Mouse (Mus musculus) spleen, adult 2 months (tissue): ENCODE data around the gene Dhrs7c. TPM values are rescaled to one million over a fixed set of nuclear protein-coding genes. Genes with fewer than 3 reads are reported as not detected.

Experiments used
- DNase-seq, 2 experiments: peaks; one replicate each; pipeline versions ENCODE4 v3.0.0 to v3.0.0-alpha.2; 2012 to 2021; ENCODE audit warnings: low spot score in 2 of 2, low read depth in 1 of 2
- H3K27ac ChIP-seq: fragments of 200-500 bp; 2 replicates; pipeline ENCODE4 v1.5.1; 2012; ENCODE audit warnings: low read length, inconsistent platforms; ENCODE audit not compliant: insufficient read depth
- H3K27me3 ChIP-seq: fragments of 200-500 bp; 2 replicates; pipeline ENCODE4 v1.6.1; 2012; ENCODE audit warnings: mild to moderate bottlenecking, moderate library complexity, low read length, inconsistent platforms; ENCODE audit not compliant: control insufficient read depth, insufficient read depth
- H3K36me3 ChIP-seq: fragments of 200-500 bp; 2 replicates; pipeline ENCODE4 v1.6.1; 2012; ENCODE audit warnings: mild to moderate bottlenecking, low read length, inconsistent platforms; ENCODE audit not compliant: control insufficient read depth, insufficient read depth
- H3K4me1 ChIP-seq: fragments of 200-500 bp; 2 replicates; pipeline ENCODE4 v1.6.1; 2011; ENCODE audit warnings: inconsistent platforms; ENCODE audit not compliant: control insufficient read depth, insufficient read depth, insufficient read length
- H3K4me3 ChIP-seq: fragments of 200-500 bp; 2 replicates; pipeline ENCODE4 v1.5.1; 2011; ENCODE audit warnings: mild to moderate bottlenecking, inconsistent platforms; ENCODE audit not compliant: insufficient read depth, insufficient read length; ENCODE audit errors: extremely low read depth
- CTCF ChIP-seq: fragments of 200-500 bp; IDR thresholded peaks from 2 replicates; pipeline ENCODE4 v1.5.1; 2011; ENCODE audit warnings: mild to moderate bottlenecking, inconsistent platforms; ENCODE audit not compliant: insufficient read depth, insufficient read length, insufficient replicate concordance; ENCODE audit errors: extremely low read depth
- POLR2A ChIP-seq: fragments of 200-500 bp; IDR thresholded peaks from 2 replicates; pipeline ENCODE4 v1.6.1; 2011; ENCODE audit warnings: low read depth, low read length, inconsistent platforms
- WGBS: fragments of 180-500 bp; shearing (Covaris S2); methylation state at CpG from one replicate; pipeline ENCODE4 v1.1.7; 2018; 5-methylcytosine and 5-hydroxymethylcytosine counted together
- polyA plus RNA-seq: library from polyadenylated mRNA; depleted of rRNA; stranded (reverse); fragments of >200 nt; gene quantifications from 2 replicates; pipeline ENCODE4 v1.2.3, GENCODE M21; 2012

Dhrs7c gene
- polyA plus RNA-seq, 1 experiment: not detected

- Histone ChIP-seq H3K27ac (no peak overlapping the region), H3K36me3 (no peaks in the 10 kb centered on the region), H3K27me3 (no peaks in the 10 kb centered on the region), H3K4me1 (no peaks in the 10 kb centered on the region), H3K4me3 (no peak overlapping the region)
- WGBS: 32% methylated on average over 1 of the region's 1 CpGs
- TF ChIP-seq POLR2A (no peak), CTCF (no peak)
- no peak for DNase-seq
Measured at GRCm38 (mm10) chr11:67839810-67840209, 41.8 kb downstream of the Dhrs7c start.

DNA sequence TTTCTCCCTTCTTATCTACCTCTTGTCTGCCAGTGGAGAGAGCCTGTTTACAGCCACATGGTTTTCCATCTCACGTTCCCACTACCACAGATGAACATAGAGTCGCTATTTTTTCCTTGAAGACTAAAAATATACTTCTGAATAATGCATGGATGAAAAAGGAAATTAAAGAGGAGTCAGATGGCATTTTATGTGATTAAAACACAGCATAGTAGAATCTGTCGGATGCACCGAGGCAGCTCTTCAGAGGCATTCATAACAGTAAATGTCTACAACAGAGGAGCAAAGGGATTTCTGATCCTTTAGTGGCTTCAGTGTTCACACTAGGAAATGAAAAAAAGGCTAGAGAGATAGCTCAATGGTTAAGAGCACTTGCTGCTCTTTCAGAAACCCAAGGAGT lies 47.2 kb downstream of the Dhrs7c start:
- H3K27ac ChIP-seq: no peak overlapping the region
- no peaks in the 10 kb centered on the region for H3K4me1 ChIP-seq
- 84% methylated on average over 4 of the region's 4 CpGs for WGBS
- TF ChIP-seq POLR2A (no peak), CTCF (no peak)
- DNase-seq: no peak
- no peak overlapping the region for H3K4me3 ChIP-seq
- no peaks in the 10 kb centered on the region for H3K27me3 ChIP-seq
- H3K36me3 ChIP-seq: no peaks in the 10 kb centered on the region

DNA sequence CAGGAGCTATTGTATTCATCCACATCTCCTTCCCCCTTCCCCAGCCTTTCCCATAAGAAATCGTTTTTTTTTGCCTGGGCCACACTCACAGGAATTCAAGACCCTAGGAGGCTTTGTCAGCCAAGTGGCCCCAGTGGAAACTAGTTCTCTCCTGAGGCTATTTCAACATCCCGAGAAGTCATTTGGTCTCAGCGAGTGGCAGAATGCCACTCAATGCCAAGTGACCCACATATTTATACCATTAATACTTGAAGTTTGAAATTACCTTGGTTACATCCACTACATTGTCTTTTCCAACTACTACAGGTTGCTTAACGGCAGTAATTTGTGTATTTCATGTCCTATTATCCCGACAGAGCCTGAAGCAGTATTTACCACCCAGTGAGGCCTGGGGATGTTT lies 53.8 kb downstream of the Dhrs7c start:
- no peak overlapping the region for H3K27ac ChIP-seq
- WGBS: 69% methylated on average over 5 of the region's 5 CpGs
- DNase-seq: no peak
- H3K4me1 ChIP-seq: no peaks in the 10 kb centered on the region
- H3K4me3 ChIP-seq: no peak overlapping the region
- TF ChIP-seq CTCF (no peak), POLR2A (no peak)
- no peaks in the 10 kb centered on the region for H3K27me3 ChIP-seq
- no peaks in the 10 kb centered on the region for H3K36me3 ChIP-seq

GRCm38 (mm10) chr11:67853996-67854395 lies 56.0 kb downstream of the Dhrs7c start:
- no peak overlapping the region for H3K27ac ChIP-seq
- WGBS: 74% methylated on average over 6 of the region's 6 CpGs
- DNase-seq: no peak

DNA sequence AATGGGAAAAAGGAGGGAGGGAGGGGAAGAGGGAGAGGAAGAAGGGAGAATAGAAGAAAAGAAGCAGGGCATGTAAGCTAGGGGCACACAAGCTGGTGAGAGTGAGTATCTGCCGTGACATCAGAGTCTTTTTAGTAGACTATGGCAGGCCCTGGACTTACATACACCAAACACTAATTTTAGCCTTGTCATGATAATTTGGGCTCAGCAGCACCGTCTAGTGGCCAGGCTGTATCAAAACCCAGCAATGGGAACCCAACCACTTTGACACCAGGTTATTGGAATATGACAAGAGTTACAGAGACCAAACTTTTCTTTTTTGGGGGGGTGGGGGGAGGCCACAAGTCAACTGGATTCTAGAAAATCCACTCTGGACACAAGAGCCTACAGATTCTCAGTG lies 57.0 kb downstream of the Dhrs7c start:
- no peaks in the 10 kb centered on the region for H3K4me1 ChIP-seq
- WGBS: 19% methylated on average over 2 of the region's 2 CpGs
- TF ChIP-seq CTCF: peak; percentile 10; the same call in 1 of the 2 replicates
- no peak for TF ChIP-seq POLR2A
- DNase-seq: no peak
- no peak overlapping the region for H3K27ac ChIP-seq
- H3K36me3 ChIP-seq: no peaks in the 10 kb centered on the region
- no peaks in the 10 kb centered on the region for H3K27me3 ChIP-seq
- H3K4me3 ChIP-seq: no peak overlapping the region

More at GRCm38 (mm10) chr11:67853996-67854395, 56.0 kb downstream of the Dhrs7c start:
- no peaks in the 10 kb centered on the region for H3K4me1 ChIP-seq
- TF ChIP-seq POLR2A (no peak), CTCF (no peak)
- no peak overlapping the region for H3K4me3 ChIP-seq
- H3K27me3 ChIP-seq: no peaks in the 10 kb centered on the region
- no peaks in the 10 kb centered on the region for H3K36me3 ChIP-seq

DNA sequence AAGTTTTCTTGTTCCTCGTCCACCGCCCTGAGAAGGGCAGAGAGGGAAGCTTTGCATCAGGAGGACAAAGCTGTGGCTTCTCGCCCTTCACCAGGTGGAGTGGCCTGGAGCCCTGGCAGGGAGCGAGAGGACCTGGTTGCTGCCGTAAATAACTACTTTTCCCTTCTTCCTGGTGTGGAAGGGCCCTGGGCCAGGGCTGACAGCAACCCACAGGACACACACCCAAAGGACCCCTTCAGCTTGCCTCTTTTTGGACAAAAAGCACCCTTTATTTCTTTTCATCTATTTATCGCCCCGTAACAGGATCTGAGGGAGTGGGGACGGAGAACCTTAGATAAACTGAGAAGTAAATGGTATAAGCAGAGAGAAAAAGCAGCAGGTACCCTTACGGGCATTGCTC lies 60.5 kb downstream of the Dhrs7c start:
- no peak for DNase-seq
- TF ChIP-seq POLR2A: no peak
- TF ChIP-seq CTCF: no peak
- Histone ChIP-seq H3K4me3 (no peak overlapping the region), H3K36me3 (no peaks in the 10 kb centered on the region), H3K27ac (no peak overlapping the region), H3K4me1 (no peaks in the 10 kb centered on the region), H3K27me3 (no peaks in the 10 kb centered on the region)
- 90% methylated on average over 9 of the region's 9 CpGs for WGBS

DNA sequence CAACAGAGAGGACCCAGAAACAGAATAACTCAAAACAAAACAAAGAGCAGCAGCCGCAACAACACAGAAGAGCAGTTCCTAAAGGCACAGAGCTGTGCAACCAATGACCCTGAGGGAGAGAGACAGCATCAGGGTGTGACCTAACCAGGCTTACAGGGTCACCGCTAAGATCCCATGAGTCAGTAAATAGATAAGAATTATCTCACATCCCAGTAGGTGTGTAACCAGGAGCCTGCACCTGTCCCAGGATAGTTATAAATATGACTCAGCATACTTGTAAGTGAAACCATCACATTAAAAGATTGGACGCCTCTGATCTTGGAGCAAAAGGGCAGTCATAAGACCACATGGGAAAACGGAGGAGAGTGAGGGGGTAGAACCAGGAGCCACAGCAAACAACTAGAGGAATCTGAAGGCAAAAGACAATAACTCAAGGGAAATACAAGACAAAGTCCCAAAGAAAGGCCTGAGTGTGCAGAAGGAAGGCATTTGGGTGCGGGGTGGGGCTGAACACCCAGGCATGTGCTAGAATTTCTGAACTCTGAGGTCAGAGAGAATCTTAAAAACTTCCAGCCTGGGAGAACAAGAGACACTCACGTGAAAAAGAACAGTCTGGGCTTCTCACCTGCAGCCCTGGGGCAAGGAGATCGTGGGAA lies 62.9 kb downstream of the Dhrs7c start:
- no peak overlapping the region for H3K27ac ChIP-seq
- 64% methylated on average over 7 of the region's 7 CpGs for WGBS

More for the DNA sequence above, 62.9 kb downstream of the Dhrs7c start:
- no peak for DNase-seq
- H3K4me3 ChIP-seq: no peak overlapping the region
- TF ChIP-seq CTCF (no peak), POLR2A (no peak)
- H3K36me3 ChIP-seq: no peaks in the 10 kb centered on the region
- H3K4me1 ChIP-seq: no peaks in the 10 kb centered on the region
- no peaks in the 10 kb centered on the region for H3K27me3 ChIP-seq
